Mouse (Mus musculus) ES-Bruce4 (cell line): ENCODE measurements around the gene Akna.

Experiments used
- CTCF ChIP-seq: IDR thresholded peaks from one replicate; pipeline ENCODE4 v1.8.1; 2011; ENCODE audit warnings: low read depth, low read length
- EP300 ChIP-seq: IDR thresholded peaks from 2 replicates; pipeline ENCODE4 v1.6.1; 2011; ENCODE audit warnings: low read depth, low read length; ENCODE audit not compliant: insufficient read depth
- POLR2A ChIP-seq: IDR thresholded peaks from one replicate; pipeline ENCODE4 v1.8.1; 2011; ENCODE audit warnings: low read length; ENCODE audit not compliant: insufficient read depth

DNA sequence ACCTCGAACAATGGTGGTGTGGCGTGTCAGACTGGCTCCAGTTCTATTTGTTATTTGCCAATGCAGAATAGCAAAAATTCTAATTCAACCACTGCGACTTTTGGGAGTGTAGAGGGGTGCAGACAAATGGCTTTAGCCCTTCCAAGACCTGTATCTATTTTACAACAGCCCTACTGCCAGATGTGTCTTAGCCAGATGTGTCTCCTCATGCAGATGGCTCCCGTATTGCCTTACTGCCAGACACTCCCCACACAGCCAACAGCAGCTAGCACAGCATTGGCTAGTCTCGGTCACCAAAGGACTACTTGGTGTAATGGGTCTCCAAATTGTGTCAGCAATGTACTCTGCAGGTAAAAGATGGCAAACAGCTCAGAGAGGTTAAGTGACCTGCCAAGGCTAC lies 8.1 kb upstream of the Akna start:
- TF ChIP-seq POLR2A (no peak), CTCF (no peak), EP300 (no peak)
